Mouse (Mus musculus): ENCODE measurements around the gene Tmem201. TPM values are rescaled to one million over a fixed set of nuclear protein-coding genes. Genes with fewer than 3 reads are reported as not detected.

Tmem201 gene
- polyA plus RNA-seq, 1 experiment from 2014 or later: 43.9 TPM

DNA sequence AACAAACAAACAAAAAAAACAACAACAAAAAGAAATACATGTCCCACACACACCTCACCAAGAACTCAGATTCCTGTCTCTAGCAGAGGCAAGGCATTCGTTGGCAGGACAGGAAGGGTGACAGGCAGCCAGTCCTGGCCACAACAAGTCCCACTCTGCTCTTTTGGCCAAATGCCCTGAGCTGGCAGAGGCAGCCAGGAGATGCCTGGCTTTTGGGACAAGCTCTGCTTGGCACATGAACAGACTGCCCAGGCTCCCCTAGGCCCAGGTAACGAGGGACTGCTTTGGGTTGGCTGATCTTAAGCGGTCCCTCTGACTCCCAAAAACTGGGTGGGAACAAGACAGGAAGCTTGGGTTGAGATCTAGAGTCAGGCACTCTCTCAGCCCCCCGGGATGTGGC lies 1.3 kb downstream of the Tmem201 start:
- 35% methylated on average over 4 of the region's 4 CpGs for WGBS
- Histone ChIP-seq H3K9ac (ENCODE audit: low read depth, low read length) (peak overlapping the region; percentile 94), H3K9me3 (ENCODE audit: control insufficient read depth, low read length) (no peaks in the 10 kb centered on the region), H3K27me3 (replicated peaks; ENCODE audit: control insufficient read depth, insufficient read depth, low read length) (no peaks in the 10 kb centered on the region), H3K36me3 (ENCODE audit: control insufficient read depth, insufficient read depth, low read length) (no peaks in the 10 kb centered on the region), H3K27ac (ENCODE audit: low read depth, low read length) (no peak overlapping the region), H3K4me3 (ENCODE audit: low read length) (peak overlapping the region; percentile 92), H3K4me1 (ENCODE audit: control insufficient read depth, insufficient read depth, low read depth, low read length) (peaks cover 53% of the 10 kb centered on the region), H3K4me2 (ENCODE audit: low read length) (peak overlapping the region; percentile 69)
- no peak for ATAC-seq

- H3K9me3 ChIP-seq (ENCODE audit: control insufficient read depth, low read length): no peaks in the 10 kb centered on the region
- ATAC-seq: no peak
- H3K4me1 ChIP-seq (ENCODE audit: control insufficient read depth, insufficient read depth, low read depth, low read length): peaks cover 53% of the 10 kb centered on the region
- no peaks in the 10 kb centered on the region for H3K27me3 ChIP-seq (replicated peaks; ENCODE audit: control insufficient read depth, insufficient read depth, low read length)
- no peak overlapping the region for H3K9ac ChIP-seq (ENCODE audit: low read depth, low read length)
- peak overlapping the region; percentile 69; the same call in 1 of the 2 replicates for H3K4me2 ChIP-seq (ENCODE audit: low read length)
- H3K27ac ChIP-seq (ENCODE audit: low read depth, low read length): no peak overlapping the region
- H3K4me3 ChIP-seq (ENCODE audit: low read length): no peak overlapping the region
- WGBS: 77% methylated on average over 5 of the region's 5 CpGs
- no peaks in the 10 kb centered on the region for H3K36me3 ChIP-seq (ENCODE audit: control insufficient read depth, insufficient read depth, low read length)
Observed at GRCm38 (mm10) chr4:149735624-149736250, 2.1 kb downstream of the Tmem201 start.

GRCm38 (mm10) chr4:149734730-149735475 lies 2.9 kb downstream of the Tmem201 start:
- H3K9me3 ChIP-seq (ENCODE audit: control insufficient read depth, low read length): no peaks in the 10 kb centered on the region
- no peak overlapping the region for H3K27ac ChIP-seq (ENCODE audit: low read depth, low read length)
- no peak for ATAC-seq
- H3K27me3 ChIP-seq (replicated peaks; ENCODE audit: control insufficient read depth, insufficient read depth, low read length): no peaks in the 10 kb centered on the region
- WGBS: 75% methylated on average over 10 of the region's 10 CpGs
- H3K36me3 ChIP-seq (ENCODE audit: control insufficient read depth, insufficient read depth, low read length): peaks cover under 1% of the 10 kb centered on the region; the same call in 1 of the 2 replicates
- 0 out of 2 replicates have a peak overlapping the region, but pooled peaks have one; percentile 11 for H3K9ac ChIP-seq (ENCODE audit: low read depth, low read length)
- peaks cover 53% of the 10 kb centered on the region for H3K4me1 ChIP-seq (ENCODE audit: control insufficient read depth, insufficient read depth, low read depth, low read length)
- H3K4me3 ChIP-seq (ENCODE audit: low read length): no peak overlapping the region
- peak overlapping the region; percentile 19 for H3K4me2 ChIP-seq (ENCODE audit: low read length)

DNA sequence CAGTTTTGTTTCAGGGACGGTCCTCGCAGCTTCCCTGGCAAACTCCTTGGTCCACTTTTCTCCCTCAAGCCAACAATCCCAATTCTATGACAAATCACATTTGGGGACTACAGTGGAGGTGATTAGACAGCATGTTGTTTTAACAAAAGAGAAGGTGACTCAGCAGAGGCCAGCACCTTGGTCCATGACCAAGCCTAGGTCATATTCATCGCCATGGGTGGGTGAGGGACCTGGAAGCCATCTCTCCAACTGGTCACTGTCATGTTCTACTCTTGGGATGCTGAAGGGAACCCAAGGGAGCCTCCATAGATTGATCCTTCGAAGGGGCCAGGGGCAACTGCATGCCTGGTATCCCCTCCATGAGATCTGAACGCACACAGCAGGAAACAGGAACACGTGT lies 3.6 kb downstream of the Tmem201 start:
- Histone ChIP-seq H3K27me3 (replicated peaks; ENCODE audit: control insufficient read depth, insufficient read depth, low read length) (no peaks in the 10 kb centered on the region), H3K36me3 (ENCODE audit: control insufficient read depth, insufficient read depth, low read length) (peaks cover 3% of the 10 kb centered on the region; the same call in 1 of the 2 replicates), H3K4me2 (ENCODE audit: low read length) (peak overlapping the region; percentile 40; the same call in 1 of the 2 replicates), H3K4me1 (ENCODE audit: control insufficient read depth, insufficient read depth, low read depth, low read length) (peaks cover 53% of the 10 kb centered on the region), H3K9me3 (ENCODE audit: control insufficient read depth, low read length) (no peaks in the 10 kb centered on the region), H3K27ac (ENCODE audit: low read depth, low read length) (peak overlapping the region; percentile 67), H3K4me3 (ENCODE audit: low read length) (no peak overlapping the region), H3K9ac (ENCODE audit: low read depth, low read length) (peak overlapping the region; percentile 11)
- WGBS: 83% methylated on average over 6 of the region's 6 CpGs
- ATAC-seq: no peak

- Histone ChIP-seq H3K9ac (ENCODE audit: low read depth, low read length) (peak overlapping the region; percentile 11), H3K27me3 (replicated peaks; ENCODE audit: control insufficient read depth, insufficient read depth, low read length) (no peaks in the 10 kb centered on the region), H3K4me2 (ENCODE audit: low read length) (peak overlapping the region; percentile 40), H3K36me3 (ENCODE audit: control insufficient read depth, insufficient read depth, low read length) (peaks cover 3% of the 10 kb centered on the region; the same call in 1 of the 2 replicates), H3K9me3 (ENCODE audit: control insufficient read depth, low read length) (no peaks in the 10 kb centered on the region), H3K27ac (ENCODE audit: low read depth, low read length) (peak overlapping the region; percentile 67), H3K4me1 (ENCODE audit: control insufficient read depth, insufficient read depth, low read depth, low read length) (peaks cover 53% of the 10 kb centered on the region), H3K4me3 (ENCODE audit: low read length) (no peak overlapping the region; the same call in 1 of the 2 replicates)
- ATAC-seq: no peak
- WGBS: 33% methylated on average over 6 of the region's 6 CpGs
Observed at GRCm38 (mm10) chr4:149733748-149734147, 4.1 kb downstream of the Tmem201 start.

DNA sequence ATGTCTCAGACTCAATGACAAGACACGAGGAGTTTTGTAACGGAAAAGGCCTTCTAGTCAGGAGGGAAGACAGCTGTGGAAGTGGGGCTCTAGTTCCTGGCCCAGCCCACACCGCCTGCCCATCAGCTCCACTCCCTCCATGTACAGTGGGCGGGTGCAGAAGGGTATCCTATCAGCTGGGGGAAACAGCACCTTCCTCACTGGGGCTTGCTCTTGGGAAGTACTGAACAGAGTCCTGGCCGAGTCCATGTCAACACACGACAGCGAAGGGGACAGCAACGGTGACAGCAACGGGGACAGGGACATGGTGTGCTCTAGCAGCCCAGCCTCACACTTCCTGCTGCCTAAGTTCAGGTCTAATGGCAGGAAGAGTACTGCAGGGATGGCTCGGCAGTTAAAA lies 5.0 kb downstream of the Tmem201 start:
- Histone ChIP-seq H3K4me2 (ENCODE audit: low read length) (no peak overlapping the region), H3K27me3 (replicated peaks; ENCODE audit: control insufficient read depth, insufficient read depth, low read length) (no peaks in the 10 kb centered on the region), H3K9me3 (ENCODE audit: control insufficient read depth, low read length) (no peaks in the 10 kb centered on the region), H3K4me1 (ENCODE audit: control insufficient read depth, insufficient read depth, low read depth, low read length) (peaks cover 48% of the 10 kb centered on the region), H3K9ac (ENCODE audit: low read depth, low read length) (no peak overlapping the region; the same call in 1 of the 2 replicates), H3K27ac (ENCODE audit: low read depth, low read length) (no peak overlapping the region), H3K36me3 (ENCODE audit: control insufficient read depth, insufficient read depth, low read length) (peaks cover 3% of the 10 kb centered on the region; the same call in 1 of the 2 replicates), H3K4me3 (ENCODE audit: low read length) (no peak overlapping the region)
- no peak for ATAC-seq
- 66% methylated on average over 10 of the region's 10 CpGs for WGBS

- peaks cover 7% of the 10 kb centered on the region; the same call in 1 of the 2 replicates for H3K36me3 ChIP-seq (ENCODE audit: control insufficient read depth, insufficient read depth, low read length)
- no peaks in the 10 kb centered on the region for H3K9me3 ChIP-seq (ENCODE audit: control insufficient read depth, low read length)
- no peak overlapping the region for H3K27ac ChIP-seq (ENCODE audit: low read depth, low read length)
- no peaks in the 10 kb centered on the region for H3K27me3 ChIP-seq (replicated peaks; ENCODE audit: control insufficient read depth, insufficient read depth, low read length)
- ATAC-seq: no peak
- 75% methylated on average over 3 of the region's 3 CpGs for WGBS
- H3K4me2 ChIP-seq (ENCODE audit: low read length): no peak overlapping the region
- H3K9ac ChIP-seq (ENCODE audit: low read depth, low read length): no peak overlapping the region
- no peak overlapping the region for H3K4me3 ChIP-seq (ENCODE audit: low read length)
- H3K4me1 ChIP-seq (ENCODE audit: control insufficient read depth, insufficient read depth, low read depth, low read length): peaks cover 48% of the 10 kb centered on the region
Observed at GRCm38 (mm10) chr4:149732313-149732712, 5.5 kb downstream of the Tmem201 start.

- Histone ChIP-seq H3K4me3 (ENCODE audit: low read length) (no peak overlapping the region), H3K4me2 (ENCODE audit: low read length) (no peak overlapping the region), H3K4me1 (ENCODE audit: control insufficient read depth, insufficient read depth, low read depth, low read length) (peaks cover 35% of the 10 kb centered on the region), H3K27me3 (replicated peaks; ENCODE audit: control insufficient read depth, insufficient read depth, low read length) (no peaks in the 10 kb centered on the region), H3K27ac (ENCODE audit: low read depth, low read length) (no peak overlapping the region), H3K9me3 (ENCODE audit: control insufficient read depth, low read length) (no peaks in the 10 kb centered on the region), H3K9ac (ENCODE audit: low read depth, low read length) (no peak overlapping the region), H3K36me3 (ENCODE audit: control insufficient read depth, insufficient read depth, low read length) (peaks cover 17% of the 10 kb centered on the region)
- ATAC-seq: no peak
- WGBS: 74% methylated on average over 7 of the region's 7 CpGs
Observed at GRCm38 (mm10) chr4:149730827-149731226, 7.0 kb downstream of the Tmem201 start.

- Histone ChIP-seq H3K9me3 (ENCODE audit: control insufficient read depth, low read length) (no peaks in the 10 kb centered on the region), H3K4me3 (ENCODE audit: low read length) (no peak overlapping the region), H3K36me3 (ENCODE audit: control insufficient read depth, insufficient read depth, low read length) (peaks cover 25% of the 10 kb centered on the region), H3K4me1 (ENCODE audit: control insufficient read depth, insufficient read depth, low read depth, low read length) (peaks cover 26% of the 10 kb centered on the region), H3K4me2 (ENCODE audit: low read length) (no peak overlapping the region), H3K9ac (ENCODE audit: low read depth, low read length) (no peak overlapping the region), H3K27ac (ENCODE audit: low read depth, low read length) (no peak overlapping the region), H3K27me3 (replicated peaks; ENCODE audit: control insufficient read depth, insufficient read depth, low read length) (no peaks in the 10 kb centered on the region)
- no peak for ATAC-seq
- 80% methylated on average over 8 of the region's 8 CpGs for WGBS
Observed at GRCm38 (mm10) chr4:149728810-149729209, 9.0 kb downstream of the Tmem201 start.
